Mouse (Mus musculus) kidney, adult 11 months (tissue): Measurements from ENCODE around the gene Cdc42ep5.
"Not testable (repeated sequence)": the region's sequence is repeated elsewhere in the genome, so short reads cannot be mapped to it uniquely, and the experiment has no call there.

Source experiments
- DNase-seq: peaks from one replicate; pipeline ENCODE4 v3.0.0; 2022

Cdc42ep5 gene

DNA sequence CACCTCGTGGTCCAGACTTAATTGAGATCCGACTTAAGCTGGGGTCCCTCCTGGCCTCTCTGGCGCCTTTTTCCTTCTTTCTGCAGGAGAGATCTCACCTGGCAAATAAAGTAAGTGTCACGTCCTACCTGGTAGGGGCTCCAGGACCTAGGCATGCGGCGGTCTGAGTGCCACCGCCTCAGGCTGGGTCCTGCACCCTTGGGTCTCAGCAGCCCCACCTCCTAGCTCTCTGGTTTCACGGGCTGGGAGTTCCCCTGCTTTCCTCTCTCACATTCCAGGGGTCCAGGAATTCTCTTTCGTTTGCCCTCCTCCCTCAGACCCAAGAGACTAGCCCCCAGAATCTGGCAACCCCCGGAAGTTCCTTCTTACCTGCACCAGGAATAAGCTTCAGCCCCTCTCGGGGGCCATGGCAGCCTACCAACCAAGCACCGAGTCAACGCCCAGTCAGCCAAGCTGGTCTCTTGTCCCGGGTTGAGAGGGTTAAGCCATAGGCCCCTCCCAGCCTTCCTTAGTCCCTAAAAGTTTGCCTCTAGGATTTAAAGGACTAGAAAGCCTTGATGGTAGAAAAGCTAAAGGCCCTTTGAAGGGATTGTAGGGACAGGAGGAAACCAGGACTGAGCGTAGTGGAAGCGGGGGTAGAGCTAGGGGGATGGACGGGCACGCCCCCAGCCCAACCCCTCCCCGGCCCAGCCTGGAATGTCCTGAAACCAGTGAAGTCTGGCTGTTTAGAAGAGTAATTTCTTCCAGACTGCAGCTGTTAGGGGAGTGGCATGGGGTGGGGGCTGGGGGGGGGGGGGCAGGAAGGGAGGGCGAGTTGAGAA is at the start of gene Cdc42ep5:
Gene Cdc42ep5 (minus strand): TSS at position 771 of the 821 bp plus-strand sequence.
- peak; percentile 73 for DNase-seq

DNA sequence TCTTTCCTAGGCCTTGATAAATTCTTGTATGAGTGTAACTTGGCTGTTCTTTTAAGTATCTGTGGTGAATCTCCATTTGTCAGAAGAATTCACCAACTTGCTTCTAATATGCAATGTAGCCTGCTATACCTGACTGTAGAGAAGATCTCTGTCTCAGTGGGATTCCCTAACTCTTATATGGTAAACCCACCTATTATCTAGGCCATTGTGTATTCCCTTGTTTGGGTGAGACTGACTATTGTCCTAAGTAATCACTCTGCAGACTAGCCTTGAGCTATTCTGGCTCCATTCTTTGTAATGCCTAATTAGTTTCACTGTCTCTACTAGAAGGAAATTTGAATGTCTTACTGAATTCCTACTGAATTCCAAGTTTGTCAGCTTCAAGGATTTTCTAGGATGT is 48.8 kb upstream of the Cdc42ep5 start:
- DNase-seq: not testable (repeated sequence)

DNA sequence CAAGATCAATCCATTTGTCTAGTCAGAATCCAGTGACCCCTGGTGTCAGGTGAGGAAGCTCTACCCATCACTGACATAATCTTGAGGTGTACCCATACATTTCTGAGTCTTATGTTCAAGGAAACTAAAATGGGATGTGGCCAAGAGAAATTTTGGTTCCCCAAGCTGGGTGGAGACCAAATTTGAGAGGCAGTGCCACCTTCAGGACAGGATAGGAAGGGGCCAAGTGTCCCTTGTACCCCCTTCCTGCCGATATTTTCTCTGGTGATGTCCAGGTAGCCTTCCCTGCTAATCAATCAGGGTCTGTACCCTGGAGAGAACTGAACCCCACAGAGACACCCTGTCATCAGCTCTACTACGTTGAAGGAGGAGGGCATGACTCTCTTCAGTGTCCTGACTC is 44.0 kb upstream of the Cdc42ep5 start:
- DNase-seq: no peak

DNA sequence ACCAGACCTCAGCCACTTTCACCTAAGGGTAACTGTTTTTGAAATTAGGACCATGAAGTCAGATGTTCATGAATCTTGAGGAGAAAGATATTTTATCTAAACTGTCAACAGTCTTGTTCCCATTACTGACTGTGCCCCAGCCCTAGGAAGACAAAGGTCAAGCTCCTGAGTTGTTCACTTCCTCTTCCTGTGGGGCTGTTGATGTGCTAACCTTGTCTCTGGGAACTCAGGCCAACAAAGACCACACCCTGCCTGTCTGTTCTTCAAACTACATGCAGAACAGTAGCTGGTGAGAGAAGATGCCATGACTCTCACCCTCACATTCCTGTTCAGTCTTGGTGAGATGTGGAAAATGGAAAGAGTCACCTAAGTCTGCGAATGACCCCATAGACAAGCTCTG is 42.5 kb upstream of the Cdc42ep5 start:
- no peak for DNase-seq

DNA sequence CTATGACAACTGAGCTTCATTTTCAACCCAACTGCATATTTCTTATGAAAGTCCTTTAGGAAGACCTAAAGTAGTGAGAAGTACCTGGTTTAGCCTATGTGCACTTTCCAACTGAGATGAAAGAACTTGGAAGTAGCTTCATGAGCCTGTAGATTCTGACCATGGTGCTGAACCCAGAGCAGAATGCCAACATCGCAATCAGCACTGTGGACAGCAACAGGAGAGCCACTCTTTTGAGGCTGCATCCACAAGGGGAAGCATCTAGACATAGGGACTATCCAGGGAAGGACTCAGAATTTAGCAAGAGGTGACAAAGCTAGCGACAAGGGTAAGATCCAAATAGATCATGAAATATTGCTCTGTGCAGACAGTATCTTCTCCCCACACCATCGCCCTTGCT is 13.8 kb upstream of the Cdc42ep5 start:
- DNase-seq: no peak

DNA sequence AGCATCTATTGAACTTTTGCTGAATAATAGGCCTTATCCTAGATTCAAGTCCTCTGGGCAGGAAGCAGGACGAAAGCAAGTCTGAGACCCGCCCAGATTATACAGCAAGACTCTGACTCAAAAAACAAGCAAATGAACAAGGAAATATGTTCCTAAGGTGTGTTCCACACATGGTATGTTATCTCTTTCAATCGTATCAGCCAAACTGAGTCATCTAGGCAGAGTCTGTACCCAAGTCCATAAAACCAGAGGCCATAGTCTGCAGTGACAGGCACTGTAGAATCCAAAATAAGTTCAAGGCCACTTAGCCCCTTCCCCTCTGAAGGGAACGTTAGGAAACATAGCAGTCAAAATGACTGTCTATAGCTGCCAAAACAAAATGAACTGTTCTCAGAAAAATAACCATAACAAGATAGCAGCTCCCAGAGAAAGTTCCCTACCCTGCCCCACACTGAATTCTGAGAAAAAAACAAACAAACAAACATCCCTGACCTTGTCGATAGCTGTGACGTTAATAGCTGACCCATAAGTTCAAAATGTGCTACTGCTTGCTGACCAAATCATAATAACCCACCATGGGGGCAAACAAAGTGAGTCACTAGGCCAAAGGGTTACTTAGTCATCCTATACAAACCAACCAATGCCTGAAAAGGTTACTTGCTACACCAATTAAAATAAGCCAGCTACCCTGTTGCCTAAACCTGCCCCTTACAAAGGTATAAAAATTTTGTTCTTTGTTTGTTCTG is 5.7 kb upstream of the Cdc42ep5 start:
- no peak for DNase-seq

DNA sequence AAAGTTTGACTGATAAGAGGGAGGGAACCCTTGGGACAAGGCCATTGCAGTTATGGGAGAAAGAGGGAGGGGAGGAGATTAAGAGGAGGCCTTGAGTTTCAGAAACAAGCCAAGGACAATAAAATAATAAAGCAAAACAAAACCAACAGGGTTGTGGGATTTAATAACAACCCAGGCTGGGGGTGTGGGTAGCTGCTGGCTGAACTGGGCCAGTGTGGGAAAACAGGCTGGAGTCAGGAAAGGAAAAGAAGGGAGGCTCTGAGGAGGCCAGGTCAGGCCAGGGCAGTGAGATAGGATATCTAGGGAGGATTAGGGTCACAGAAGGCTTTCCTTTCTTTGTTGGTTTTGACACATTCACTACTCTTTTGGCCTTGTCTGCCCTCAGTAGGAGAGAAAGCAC is 2.4 kb upstream of the Cdc42ep5 start:
- no peak for DNase-seq

DNA sequence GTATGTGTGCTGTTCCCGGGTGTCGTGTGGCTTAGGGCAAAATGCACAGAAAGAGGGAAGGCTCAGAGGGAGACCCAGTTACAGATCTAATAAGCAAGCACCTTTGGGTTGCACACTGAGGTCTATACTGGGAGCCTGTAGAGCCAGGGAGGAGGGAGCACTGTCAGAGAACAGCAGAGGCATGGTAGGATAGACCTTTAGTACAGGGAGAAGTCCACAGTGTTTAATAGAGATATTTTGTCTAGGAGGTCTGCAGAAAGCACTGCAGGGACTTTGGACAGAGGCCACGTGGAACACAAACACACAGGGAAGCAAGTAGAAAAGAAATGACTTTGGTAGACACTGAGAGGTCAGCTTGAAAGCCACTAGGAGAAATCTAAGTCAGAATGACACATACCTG is 626 bp upstream of the Cdc42ep5 start:
- peak; percentile 56 for DNase-seq

DNA sequence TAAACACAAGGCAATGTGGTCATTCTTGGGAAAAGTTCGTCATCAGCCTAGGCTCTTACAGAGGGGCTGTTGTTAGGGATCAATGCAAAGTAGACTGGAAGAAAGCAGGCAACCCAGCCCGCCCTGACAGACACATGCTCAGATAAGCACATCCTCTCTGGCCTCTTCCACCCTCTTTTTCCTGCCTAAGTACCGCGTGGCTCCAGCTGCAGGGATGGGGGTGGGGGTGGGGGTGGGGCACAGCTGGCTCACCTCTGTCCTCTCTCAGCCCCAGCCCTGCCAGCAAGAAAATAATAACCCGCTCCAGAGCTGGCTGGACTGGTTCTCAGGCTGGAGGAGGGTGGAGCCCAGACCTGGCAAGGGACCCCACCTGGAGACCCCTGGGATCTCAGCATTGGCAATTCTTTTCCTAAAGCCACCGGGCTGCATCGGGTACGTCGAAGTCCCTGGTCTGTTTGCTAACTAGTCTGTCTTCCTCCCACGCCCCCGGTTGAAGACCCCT is 1.0 kb downstream of the Cdc42ep5 start:
- DNase-seq: peak; percentile 34

DNA sequence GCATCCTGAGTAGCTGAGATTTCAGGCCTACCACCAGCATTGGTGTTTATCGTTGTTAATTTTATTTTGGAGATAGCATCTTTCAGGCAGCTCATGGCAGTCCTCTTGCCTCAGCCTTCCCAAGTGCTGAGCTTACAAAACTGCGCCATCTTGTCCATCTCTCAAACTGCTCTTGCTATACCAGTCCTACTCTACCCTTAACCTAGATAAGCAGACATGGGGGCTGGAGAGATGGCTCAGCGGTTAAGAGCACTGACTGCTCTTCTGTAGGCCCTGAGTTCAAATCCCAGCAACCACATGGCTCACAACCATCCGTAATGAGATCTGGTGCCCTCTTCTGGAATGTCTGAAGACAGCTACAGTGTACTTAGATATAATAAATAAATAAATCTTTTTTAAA is 3.1 kb downstream of the Cdc42ep5 start:
- not testable (repeated sequence) for DNase-seq

DNA sequence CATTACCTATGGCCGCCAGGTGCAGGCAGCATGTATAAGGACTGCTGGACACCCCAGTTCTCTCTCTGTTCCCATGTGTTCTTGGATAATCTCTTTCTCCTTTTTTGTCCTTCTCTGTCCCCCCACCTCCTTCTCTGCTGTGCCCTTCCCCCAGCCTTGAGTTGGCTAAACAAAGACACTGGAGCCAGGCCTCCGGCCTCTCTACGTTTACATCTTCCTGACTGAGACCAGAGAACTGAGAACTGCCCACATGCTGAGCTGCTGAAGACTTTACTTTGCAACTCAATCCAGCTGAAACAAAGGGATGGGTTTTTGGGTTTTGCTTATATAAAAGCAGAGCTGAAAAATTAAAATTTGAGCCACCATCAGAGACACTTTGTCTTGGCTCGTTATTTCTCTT is 9.7 kb downstream of the Cdc42ep5 start:
- no peak for DNase-seq

DNA sequence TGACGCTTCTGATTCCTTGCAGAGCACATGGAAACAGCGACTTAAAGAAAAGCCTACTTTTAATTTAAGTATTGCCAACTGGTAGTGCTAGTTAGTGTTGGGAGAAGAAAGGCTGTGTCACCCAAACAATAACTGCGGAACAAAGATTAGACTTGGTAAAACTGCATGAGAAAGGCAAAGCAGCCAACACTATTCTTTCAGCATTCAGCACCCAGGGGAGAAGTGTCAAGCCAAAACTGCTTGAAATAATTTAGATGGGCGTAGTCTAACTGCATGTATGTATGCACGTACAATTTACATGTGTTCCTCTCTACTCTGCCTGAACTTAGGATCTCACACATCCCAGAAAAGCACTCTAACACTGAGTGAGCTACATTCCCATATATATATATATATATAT is 10.3 kb downstream of the Cdc42ep5 start:
- no peak for DNase-seq

DNA sequence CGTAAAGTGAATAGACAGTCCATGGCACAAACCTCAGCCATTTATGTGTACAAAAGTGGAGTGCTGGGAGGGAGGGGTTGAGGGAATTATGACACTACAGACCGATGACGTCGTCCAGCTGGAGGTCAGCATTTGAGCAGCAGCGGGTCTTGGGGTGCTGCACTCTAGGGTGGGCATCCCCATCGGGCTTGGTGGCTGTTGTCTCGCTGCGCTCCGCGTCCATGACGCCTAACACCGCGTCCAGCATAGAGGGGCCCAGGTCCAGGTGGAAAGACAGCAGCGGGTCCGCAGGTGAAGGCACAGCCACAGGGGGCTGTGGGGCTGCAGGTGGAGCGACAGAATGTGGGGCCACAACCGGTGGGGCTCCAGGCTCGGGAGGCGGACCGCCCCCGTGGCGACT is 13.4 kb downstream of the Cdc42ep5 start:
- DNase-seq: no peak

DNA sequence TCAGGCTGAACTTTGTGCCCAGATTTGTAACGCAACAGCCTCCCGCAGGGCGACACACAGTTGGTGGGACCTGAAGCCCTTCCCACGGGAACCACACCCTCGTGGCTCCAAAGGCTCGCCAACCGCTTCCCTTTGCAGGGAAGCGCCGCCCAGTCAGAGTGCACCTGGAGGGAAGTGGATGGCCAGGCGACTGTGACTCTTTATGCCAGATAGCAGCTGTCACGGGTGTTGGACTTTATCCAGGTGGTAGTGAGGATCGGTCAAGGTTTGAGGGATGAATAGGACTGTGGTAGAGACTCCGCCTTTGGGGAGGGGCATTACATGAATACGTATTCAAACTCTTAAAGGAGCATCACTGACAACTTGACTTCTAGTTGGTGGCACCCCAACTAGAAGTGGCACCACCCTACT is 13.8 kb downstream of the Cdc42ep5 start:
- DNase-seq: peak; percentile 91

DNA sequence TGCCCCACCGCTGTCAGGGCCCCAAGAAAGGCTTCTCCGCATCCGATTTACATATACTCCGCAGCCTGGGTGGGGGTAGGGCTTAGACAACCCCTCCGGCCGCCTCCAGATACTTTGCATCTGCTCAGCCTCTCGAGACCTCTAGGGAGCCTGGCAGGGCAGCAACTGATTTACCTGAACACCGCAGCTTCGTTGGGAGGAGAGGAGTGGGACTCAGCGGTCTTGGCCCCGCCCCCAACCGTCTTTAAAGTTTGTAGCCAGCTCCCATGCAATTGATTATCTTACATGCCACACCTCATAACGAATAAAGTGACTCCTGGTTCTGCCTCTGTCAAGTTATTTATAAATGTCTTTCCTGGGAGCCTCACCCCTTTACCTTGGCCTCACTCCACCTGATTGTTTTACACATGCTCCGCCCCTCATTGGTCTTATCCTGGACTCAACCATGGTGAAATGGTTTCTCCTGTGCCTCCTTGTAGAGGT is 14.6 kb downstream of the Cdc42ep5 start, which contains the start of gene Leng9:
Gene Leng9 (minus strand): TSS at position 316 of the 483 bp plus-strand sequence.
- DNase-seq: peak; percentile 66

DNA sequence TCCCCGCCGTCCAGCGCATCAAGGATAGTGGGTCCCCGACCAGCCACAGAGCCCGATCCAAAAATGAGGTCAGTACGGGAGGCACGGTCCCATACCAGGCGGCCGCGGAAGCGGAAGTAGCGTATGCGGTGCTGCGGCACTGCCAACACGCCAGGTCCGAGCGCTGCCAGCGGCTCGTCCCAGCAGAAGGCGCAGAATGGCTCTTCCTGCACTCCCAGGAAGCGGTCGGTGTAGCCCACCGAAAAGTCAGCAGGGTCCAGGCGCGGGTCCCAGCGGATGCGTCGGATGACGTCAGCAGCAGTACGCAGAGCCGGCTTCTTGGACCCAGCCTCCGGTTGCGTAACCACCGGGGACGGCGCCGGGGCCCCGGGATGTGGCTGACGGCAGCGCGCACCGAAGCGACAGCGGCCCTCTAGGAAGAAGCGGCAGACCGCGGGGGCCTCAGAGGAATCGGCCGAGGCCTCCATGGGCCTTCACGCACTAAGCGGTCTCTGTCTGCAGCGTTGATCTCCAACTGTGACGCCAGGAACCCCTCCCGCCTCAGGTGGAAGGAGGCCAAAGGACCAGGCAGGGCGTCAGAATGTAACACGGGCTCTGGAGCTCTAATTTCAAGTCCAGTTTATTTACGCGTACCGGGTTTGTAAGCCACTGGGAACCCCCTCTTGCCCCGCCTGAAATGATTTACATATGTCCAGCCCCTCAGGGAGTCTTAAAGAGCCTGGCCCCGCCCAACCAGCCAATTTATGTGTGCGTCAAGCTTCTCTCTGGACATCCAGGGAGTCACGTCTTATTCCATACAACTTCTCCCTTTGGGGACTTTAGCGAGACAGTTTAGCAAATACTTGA is 15.2 kb downstream of the Cdc42ep5 start:
- DNase-seq: peak; percentile 81

DNA sequence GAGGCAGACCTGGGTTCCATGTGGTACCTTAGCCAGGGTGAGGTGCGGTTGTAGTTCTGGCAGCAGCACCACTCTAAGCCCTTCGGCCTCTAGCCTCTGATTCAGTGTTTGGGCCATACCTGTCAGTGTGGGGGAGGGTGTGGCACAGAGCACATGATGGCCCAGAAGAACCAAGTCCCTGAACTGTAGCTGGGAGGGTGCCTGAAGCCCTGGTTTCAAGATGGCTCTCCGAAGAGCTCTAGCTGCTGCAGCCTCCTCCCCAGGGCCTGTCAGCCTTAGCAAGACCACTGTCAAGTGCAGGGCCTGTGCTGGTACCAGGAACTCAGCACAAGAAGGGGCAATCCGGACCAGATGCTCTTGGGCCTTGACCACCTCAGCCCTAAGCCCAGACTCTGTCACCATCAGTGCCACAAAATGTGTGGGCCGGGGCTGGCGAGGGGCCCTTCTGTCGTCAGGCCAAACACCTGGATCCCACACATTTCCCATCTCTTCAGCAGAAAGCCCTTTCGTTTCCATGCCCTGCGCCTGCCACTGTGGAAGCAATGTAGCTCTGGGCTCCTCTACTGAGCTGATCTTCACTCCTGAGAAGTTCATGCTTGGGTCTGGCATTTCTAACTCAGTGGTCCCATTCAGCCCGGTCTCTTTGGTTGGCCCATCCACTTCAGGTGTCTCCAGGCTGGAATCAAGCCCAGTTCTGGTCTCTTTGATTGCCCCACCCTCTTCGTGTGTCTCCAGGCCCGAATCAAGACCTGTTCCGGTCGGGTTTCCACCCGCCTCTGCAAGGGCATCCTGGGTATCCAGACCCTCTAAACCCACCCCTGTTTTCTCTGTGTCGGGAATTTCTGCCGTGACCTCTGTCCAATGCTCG is 16.1 kb downstream of the Cdc42ep5 start:
- DNase-seq: no peak

DNA sequence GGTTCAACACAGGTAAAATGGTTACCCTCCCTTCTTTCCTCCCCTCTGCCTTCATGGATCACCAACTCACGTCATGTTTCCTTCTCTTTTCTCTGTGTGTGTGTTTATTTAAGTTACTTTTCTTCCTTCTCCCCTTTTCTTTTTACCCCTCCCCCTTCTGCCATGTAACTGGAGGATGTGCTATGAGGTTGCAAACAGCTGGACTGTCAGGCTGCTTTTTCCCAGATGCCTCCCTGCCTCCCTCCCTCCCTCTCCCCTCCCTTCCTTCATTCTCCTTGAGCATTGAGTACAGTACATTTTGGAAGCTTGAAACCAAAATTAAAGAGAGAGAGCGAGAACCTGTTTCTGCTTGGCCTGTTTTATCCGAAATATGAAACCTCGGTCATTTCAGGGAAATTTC is 16.8 kb downstream of the Cdc42ep5 start:
- no peak for DNase-seq

DNA sequence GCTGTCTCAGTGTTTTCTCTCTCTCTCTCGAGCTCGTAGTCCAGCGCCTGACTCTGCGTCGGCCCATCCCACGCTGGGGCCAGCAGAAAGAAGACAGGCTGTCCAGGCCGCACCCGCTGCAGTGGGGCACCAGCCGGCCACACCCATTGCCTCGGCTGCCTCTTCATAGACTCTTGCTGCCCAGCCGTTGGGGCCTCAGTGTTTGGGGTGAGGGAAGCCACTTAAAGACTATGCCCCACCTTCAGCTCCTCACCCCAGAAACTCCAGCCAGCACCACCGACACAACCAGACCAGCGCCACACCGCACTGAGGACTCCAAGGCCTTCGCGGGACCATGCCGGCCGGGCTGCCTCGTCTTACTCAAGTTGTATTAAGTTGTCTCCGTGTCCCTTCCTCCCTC is 17.3 kb downstream of the Cdc42ep5 start:
- DNase-seq: no peak

DNA sequence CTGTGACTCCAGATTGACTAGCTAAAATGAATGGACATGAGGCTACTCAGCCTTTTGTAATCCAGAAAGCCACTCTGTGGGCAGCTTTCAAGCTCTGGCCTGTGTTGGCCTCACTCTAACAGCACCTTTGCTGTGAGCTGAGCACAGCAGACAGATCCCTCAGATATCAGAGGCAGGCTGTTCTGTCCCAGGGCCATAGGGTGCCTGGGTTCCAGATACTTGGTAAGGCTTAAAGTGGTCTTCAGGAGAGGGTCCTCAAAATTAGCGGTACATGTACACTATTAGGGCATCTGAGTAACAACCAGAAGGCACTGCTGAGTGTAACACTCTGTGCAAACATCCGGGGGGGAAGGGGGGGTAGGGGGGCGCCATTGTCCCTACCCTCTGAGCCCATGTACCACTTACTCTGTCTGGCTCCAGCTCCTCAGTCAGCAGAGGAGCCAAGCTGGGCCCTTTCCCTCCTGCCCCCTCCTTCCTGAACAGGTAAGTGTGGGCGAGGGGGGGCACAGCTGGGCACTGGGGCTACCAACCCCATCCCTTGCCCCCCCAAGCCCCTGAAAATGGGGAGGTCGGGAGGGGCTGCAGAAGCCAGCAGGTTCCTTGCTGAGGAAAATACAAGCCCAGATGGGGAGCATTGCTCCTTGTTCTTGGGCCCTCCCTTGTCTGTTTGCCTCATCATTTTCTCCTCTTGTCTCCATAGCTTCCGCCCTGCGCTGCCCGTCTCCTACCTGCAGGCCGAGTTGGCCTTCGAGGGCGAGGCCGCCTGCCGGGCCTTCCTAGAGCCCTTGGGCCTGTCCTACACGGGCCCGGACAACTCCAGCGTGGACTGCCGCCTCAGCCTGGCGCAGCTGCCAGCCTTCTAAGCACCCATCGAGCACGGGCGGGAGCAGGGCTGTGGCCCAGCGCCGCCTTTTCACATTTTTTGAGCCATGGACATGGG is 18.1 kb downstream of the Cdc42ep5 start:
- DNase-seq: no peak
